ENCODE assay signal across 9 mouse cellular contexts in genomic region chr7:133793248-133794131, GRCm38 (mm10). TPM values are rescaled to one million over a fixed set of nuclear protein-coding genes. Genes with fewer than 3 reads are reported as not detected.
DNase-seq lines count a peak whose midpoint lies in the region; ATAC-seq lines count a peak whose summit lies in the region.
"Had no signal": no experiment of that assay in that cellular context is flagged by ENCODE, and none has a peak within 500 bp of the region (broad histone marks: within the 10 kb centered on the region; RNA-seq: fewer than 3 reads in every experiment).

No protein-coding gene starts in this region.

- no peaks in the 10 kb centered on the region for H3K9me3 ChIP-seq in embryonic facial prominence, embryonic 14.5 days (ENCODE audit: control insufficient read depth, low read length)
- no peaks in the 10 kb centered on the region for H3K9me3 ChIP-seq in embryonic facial prominence, embryonic 10.5 days
- no peaks in the 10 kb centered on the region for H3K9me3 ChIP-seq in midbrain, embryonic 11.5 days (ENCODE audit: control insufficient read depth, low read length)
- H3K9me3 ChIP-seq: limb, embryonic 12.5 days had no signal

- peak; percentile 56 for DNase-seq in embryonic facial prominence, embryonic 14.5 days (ENCODE audit: low spot score)
- DNase-seq in embryonic facial prominence, embryonic 10.5 days (ENCODE audit: low spot score): no peak
- DNase-seq in ovary, postnatal 36 days (ENCODE audit: low spot score): peak; percentile 16
- no peak for DNase-seq in ovary, postnatal 10 days (ENCODE audit: low spot score)
- peak; percentile 83 for DNase-seq in gastrocnemius, postnatal 25 days
- DNase-seq in layer of hippocampus, adult 18-20 months (ENCODE audit: low spot score in 2 of 2): peak; percentile 64 to 78
- no peak for DNase-seq in embryo, embryonic 9.5 days (ENCODE audit: extremely low spot score)
- no peak for DNase-seq in midbrain, embryonic 11.5 days (ENCODE audit: low spot score, missing footprints)

- no peaks in the 10 kb centered on the region for H3K4me1 ChIP-seq in embryonic facial prominence, embryonic 14.5 days (ENCODE audit: control insufficient read depth, insufficient read depth, low read length)
- peaks cover 14% of the 10 kb centered on the region for H3K4me1 ChIP-seq in embryonic facial prominence, embryonic 10.5 days
- H3K4me1 ChIP-seq in midbrain, embryonic 11.5 days (ENCODE audit: control insufficient read depth, insufficient read depth, low read length): no peaks in the 10 kb centered on the region
- H3K4me1 ChIP-seq: limb, embryonic 12.5 days had no signal

- H3K27me3 ChIP-seq in embryonic facial prominence, embryonic 14.5 days (replicated peaks; ENCODE audit: control insufficient read depth, insufficient read depth, low read length): no peaks in the 10 kb centered on the region
- H3K27me3 ChIP-seq in embryonic facial prominence, embryonic 10.5 days (replicated peaks; ENCODE audit: low read depth, poor library complexity, severe bottlenecking): no peaks in the 10 kb centered on the region
- H3K27me3 ChIP-seq in midbrain, embryonic 11.5 days (ENCODE audit: control insufficient read depth, insufficient read depth, low read length): no peaks in the 10 kb centered on the region
- H3K27me3 ChIP-seq: limb, embryonic 12.5 days had no signal

- no peak overlapping the region for H3K4me2 ChIP-seq in embryonic facial prominence, embryonic 14.5 days (ENCODE audit: low read depth, low read length)
- no peak overlapping the region for H3K4me2 ChIP-seq in midbrain, embryonic 11.5 days
- H3K4me2 ChIP-seq: limb, embryonic 12.5 days had no signal

- H3K27ac ChIP-seq in embryonic facial prominence, embryonic 14.5 days (replicated peaks; ENCODE audit: low read depth, low read length): no peak overlapping the region
- H3K27ac ChIP-seq in embryonic facial prominence, embryonic 10.5 days (replicated peaks): no peak overlapping the region
- no peak overlapping the region for H3K27ac ChIP-seq in midbrain, embryonic 11.5 days (ENCODE audit: low read depth, low read length)
- H3K27ac ChIP-seq: limb, embryonic 12.5 days had no signal

- no peak overlapping the region for H3K4me3 ChIP-seq in embryonic facial prominence, embryonic 14.5 days (ENCODE audit: low read depth, low read length)
- no peak overlapping the region for H3K4me3 ChIP-seq in embryonic facial prominence, embryonic 10.5 days
- H3K4me3 ChIP-seq in midbrain, embryonic 11.5 days (ENCODE audit: low read depth, low read length): no peak overlapping the region
- H3K4me3 ChIP-seq: limb, embryonic 12.5 days had no signal

- WGBS in embryonic facial prominence, embryonic 14.5 days: 59% methylated on average over 10 of the region's 10 CpGs
- 78% methylated on average over 10 of the region's 10 CpGs for WGBS in embryonic facial prominence, embryonic 10.5 days
- WGBS in midbrain, embryonic 11.5 days: 84% methylated on average over 10 of the region's 10 CpGs

- no peak for ATAC-seq in embryonic facial prominence, embryonic 14.5 days (ENCODE audit: low read depth)
- ATAC-seq in midbrain, embryonic 11.5 days (ENCODE audit: low FRiP score): no peak

- H3K36me3 ChIP-seq in embryonic facial prominence, embryonic 14.5 days (ENCODE audit: control insufficient read depth, insufficient read depth, low read length): no peaks in the 10 kb centered on the region
- no peaks in the 10 kb centered on the region for H3K36me3 ChIP-seq in embryonic facial prominence, embryonic 10.5 days (replicated peaks)
- no peaks in the 10 kb centered on the region for H3K36me3 ChIP-seq in midbrain, embryonic 11.5 days (ENCODE audit: control insufficient read depth, insufficient read depth, low read length)
- H3K36me3 ChIP-seq: limb, embryonic 12.5 days had no signal

- H3K9ac ChIP-seq in embryonic facial prominence, embryonic 14.5 days (ENCODE audit: low read depth, low read length): no peak overlapping the region
- no peak overlapping the region for H3K9ac ChIP-seq in midbrain, embryonic 11.5 days (ENCODE audit: low read length)
- H3K9ac ChIP-seq: limb, embryonic 12.5 days had no signal

RNA-seq across cellular contexts. Expression of gene Dhx32, which starts 11.0 kb away (rescaled TPM):
- polyA plus RNA-seq in embryonic facial prominence, embryonic 14.5 days (2014; fragmentation: Nextera tagmentation; extraction: Ambion mirVana): 29.4 and 32.2 TPM in 2 replicates
- polyA plus RNA-seq in embryonic facial prominence, embryonic 10.5 days (2016; fragmentation: Nextera tagmentation; extraction: Ambion mirVana): 34.9 and 38.5 TPM in 2 replicates
- total RNA-seq in gastrocnemius, postnatal 25 days (2021): 10 to 100 TPM; 28.0 to 38.2 TPM
- 10 to 100 TPM; 35.4 to 36.5 TPM for total RNA-seq in layer of hippocampus, adult 18-20 months (2021)
- 80.7 and 82.6 TPM in 2 replicates for polyA plus RNA-seq in midbrain, embryonic 11.5 days (2014; fragmentation: Nextera tagmentation; extraction: Ambion mirVana)

RNA-seq across cellular contexts. Expression of gene Fank1, which starts 16.8 kb away (rescaled TPM):
- 2.1 and 3.0 TPM in 2 replicates for polyA plus RNA-seq in embryonic facial prominence, embryonic 14.5 days (2014; fragmentation: Nextera tagmentation; extraction: Ambion mirVana)
- polyA plus RNA-seq in embryonic facial prominence, embryonic 10.5 days (2016; fragmentation: Nextera tagmentation; extraction: Ambion mirVana): 0.36 and 0.58 TPM in 2 replicates
- not detected for total RNA-seq in gastrocnemius, postnatal 25 days (2021)
- total RNA-seq in layer of hippocampus, adult 18-20 months (2021): 1 to 10 TPM; 2.2 to 2.8 TPM
- polyA plus RNA-seq in midbrain, embryonic 11.5 days (2014; fragmentation: Nextera tagmentation; extraction: Ambion mirVana): 1.6 TPM in 2 replicates

Comparison
In these comparisons a context has a peak if more than half of its experiments do, and no peak if none do; other contexts are left out.
1. DNase-seq: peak in embryonic facial prominence, embryonic 14.5 days (single experiment), ovary, postnatal 36 days (single experiment), gastrocnemius, postnatal 25 days (single experiment) and layer of hippocampus, adult 18-20 months (2 of 2); none in embryonic facial prominence, embryonic 10.5 days (single experiment), ovary, postnatal 10 days (single experiment), embryo, embryonic 9.5 days (single experiment) and midbrain, embryonic 11.5 days (single experiment).